Mouse (Mus musculus): ENCODE data around the gene Fam204a.
A peak's percentile ranks its signal among the peaks of the same experiment; 100 is the strongest.

Gene Fam204a

GRCm38 (mm10) chr19:60160611-60161274 lies 65.8 kb downstream of the Fam204a start:
- DNase-seq (ENCODE audit: low read depth, low spot score): peak; percentile 62

- DNase-seq (ENCODE audit: low read depth, low spot score): no peak
These were observed 66.7 kb downstream of the Fam204a start for GRCm38 (mm10) chr19:60159827-60160226.

GRCm38 (mm10) chr19:60155266-60155665 lies 71.2 kb downstream of the Fam204a start:
- no peak for DNase-seq (ENCODE audit: low read depth, low spot score)

GRCm38 (mm10) chr19:60153096-60153495 lies 73.4 kb downstream of the Fam204a start:
- DNase-seq (ENCODE audit: low read depth, low spot score): no peak

GRCm38 (mm10) chr19:60150056-60150455 lies 76.4 kb downstream of the Fam204a start:
- DNase-seq (ENCODE audit: low read depth, low spot score): no peak

GRCm38 (mm10) chr19:60149078-60149960 lies 77.2 kb downstream of the Fam204a start:
- DNase-seq (ENCODE audit: low read depth, low spot score): no peak
